Mouse (Mus musculus) liver, embryonic 12.5 days (tissue): Measurements from ENCODE around the gene 1700019A02Rik. TPM values are rescaled to one million over a fixed set of nuclear protein-coding genes. Genes with fewer than 3 reads are reported as not detected.

Experiments
- ATAC-seq: fragments of 200-750 bp; cut with Nextera tagmentation; 2 replicates; pipeline ENCODE4 v1.8.0; 2017; ENCODE audit warnings: moderate number of reproducible peaks, mild to moderate bottlenecking, moderate library complexity
- H3K27ac ChIP-seq: fragments of 300-500 bp; sonication (generic); 2 replicates; pipeline ENCODE4 v1.5.1; 2016; ENCODE audit warnings: mild to moderate bottlenecking
- H3K27me3 ChIP-seq: fragments of 300-500 bp; sonication (generic); replicated peaks from 2 replicates; pipeline ENCODE4 v1.6.1; 2016; ENCODE audit warnings: mild to moderate bottlenecking, moderate library complexity
- H3K36me3 ChIP-seq: fragments of 300-500 bp; sonication (generic); 2 replicates; pipeline ENCODE4 v1.6.1; 2016; ENCODE audit warnings: mild to moderate bottlenecking, moderate library complexity
- H3K4me1 ChIP-seq: fragments of 300-500 bp; sonication (generic); 2 replicates; pipeline ENCODE4 v1.6.1; 2016
- H3K4me2 ChIP-seq: fragments of 300-500 bp; sonication (generic); 2 replicates; pipeline ENCODE4 v1.6.1; 2016; ENCODE audit warnings: mild to moderate bottlenecking, moderate library complexity
- H3K4me3 ChIP-seq: fragments of 300-500 bp; sonication (generic); 2 replicates; pipeline ENCODE4 v1.5.1; 2016; ENCODE audit warnings: mild to moderate bottlenecking, moderate library complexity
- H3K9ac ChIP-seq: fragments of 300-500 bp; sonication (generic); 2 replicates; pipeline ENCODE4 v1.6.1; 2016; ENCODE audit warnings: mild to moderate bottlenecking, moderate library complexity
- H3K9me3 ChIP-seq: fragments of 300-500 bp; sonication (generic); replicated peaks from 2 replicates; pipeline ENCODE4 v1.6.1; 2016; ENCODE audit warnings: mild to moderate bottlenecking, moderate library complexity
- WGBS: fragments of 180-500 bp; shearing (Covaris S2); methylation state at CpG from one replicate; pipeline ENCODE4 v1.1.7; 2016; ENCODE audit not compliant: insufficient replicate concordance; 5-methylcytosine and 5-hydroxymethylcytosine counted together
- polyA plus RNA-seq: library from polyadenylated mRNA; unstranded; fragments of >200 nt; fragmentation: Nextera tagmentation; extraction: Ambion mirVana; gene quantifications from 2 replicates; pipeline ENCODE4 v1.2.1, GENCODE M21; 2016

1700019A02Rik gene
- polyA plus RNA-seq, 1 experiment from 2014 or later: not detected

DNA sequence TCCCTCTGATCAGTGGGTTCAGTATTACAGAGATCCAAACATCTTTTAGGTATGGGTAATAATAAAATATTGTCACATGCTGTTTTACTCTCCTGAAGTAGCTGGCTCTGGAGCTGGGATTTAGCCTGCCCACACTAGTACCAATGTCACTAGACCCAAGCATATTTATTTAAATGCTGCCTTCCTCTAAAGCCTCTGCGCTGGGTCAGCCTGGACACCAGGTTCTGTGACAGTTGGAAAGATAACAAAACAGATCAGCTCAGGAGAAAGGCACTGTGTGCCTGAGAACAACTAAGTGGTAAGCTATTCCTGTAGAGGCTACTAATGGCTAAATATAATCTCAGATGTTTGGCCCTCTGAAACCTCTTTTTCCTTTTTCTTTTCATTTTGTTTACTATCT is 76.9 kb downstream of the 1700019A02Rik start:
- no peak for ATAC-seq
- H3K4me2 ChIP-seq: no peak overlapping the region
- WGBS: 64% methylated on average over 1 of the region's 1 CpGs
- H3K4me1 ChIP-seq: no peaks in the 10 kb centered on the region
- H3K9me3 ChIP-seq: no peaks in the 10 kb centered on the region
- no peak overlapping the region for H3K4me3 ChIP-seq
- no peaks in the 10 kb centered on the region for H3K36me3 ChIP-seq
- no peaks in the 10 kb centered on the region for H3K27me3 ChIP-seq
- no peak overlapping the region for H3K9ac ChIP-seq
- H3K27ac ChIP-seq: no peak overlapping the region

Other genes with a start within 250 kb of the 1700019A02Rik start
- gene 1700019D03Rik, start 167.5 kb downstream of the 1700019A02Rik start, polyA plus RNA-seq: 7.5 and 8.0 TPM in 2 replicates
- gene Mstn, start 126.0 kb downstream of the 1700019A02Rik start, polyA plus RNA-seq: 0.07 and 0.22 TPM in 2 replicates
- 14.9 and 15.2 TPM in 2 replicates for gene Pms1, start 109.4 kb upstream of the 1700019A02Rik start, polyA plus RNA-seq
- 31.8 and 33.0 TPM in 2 replicates for gene Ormdl1, start 109.5 kb upstream of the 1700019A02Rik start, polyA plus RNA-seq
- not detected in 2 replicates for gene Gm28778, start 109.5 kb upstream of the 1700019A02Rik start, polyA plus RNA-seq
- 25.6 and 26.1 TPM in 2 replicates for gene Osgepl1, start 126.0 kb upstream of the 1700019A02Rik start, polyA plus RNA-seq
- not detected in 2 replicates for gene Asdurf, start 165.0 kb upstream of the 1700019A02Rik start, polyA plus RNA-seq
- gene Gm28551, start 165.0 kb upstream of the 1700019A02Rik start, polyA plus RNA-seq: 0.33 and 0.36 TPM in 2 replicates
- gene Asnsd1, start 165.1 kb upstream of the 1700019A02Rik start, polyA plus RNA-seq: 68.4 and 69.0 TPM in 2 replicates